ENCODE assay signal across 14 mouse cellular contexts in the genomic region with DNA sequence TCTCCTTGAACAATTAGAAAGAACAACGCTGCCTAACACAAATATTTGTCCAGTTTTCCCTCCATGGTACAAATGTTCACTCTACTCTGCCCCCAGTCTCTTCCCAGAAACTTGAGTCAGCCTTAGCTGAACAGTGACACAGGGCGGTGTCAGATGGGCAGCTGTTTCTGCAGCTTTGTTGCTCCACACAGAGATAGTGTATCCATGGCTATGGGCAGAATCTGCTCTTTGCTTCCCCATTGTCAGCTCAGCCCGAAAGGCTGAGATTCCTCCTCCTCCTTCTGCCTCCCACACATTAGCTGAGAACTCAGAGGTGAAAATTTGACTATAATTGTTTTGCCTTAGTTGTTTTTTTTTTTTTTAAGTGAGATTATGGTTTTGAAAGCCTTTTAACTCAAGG.
"Had no signal": no experiment of that assay in that cellular context is flagged by ENCODE, and none has a peak within 500 bp of the region (broad histone marks: within the 10 kb centered on the region; RNA-seq: fewer than 3 reads in every experiment).

No protein-coding gene starts in this region.

- ATAC-seq: intestine, postnatal 0 days; lung, postnatal 0 days; midbrain, embryonic 16.5 days had no signal

- H3K4me3 ChIP-seq: limb, embryonic 10.5 days; liver, embryonic 15.5 days; megakaryocyte, embryonic 14.5 days; neural tube, embryonic 13.5 days; stomach, embryonic 15.5 days had no signal

- H3K27ac ChIP-seq: limb, embryonic 10.5 days; liver, embryonic 15.5 days; macrophage; neural tube, embryonic 13.5 days; stomach, embryonic 15.5 days had no signal

- DNase-seq: kidney, adult 8-10 months; kidney, postnatal 10 days; lung, adult 2 months; right cerebral cortex, postnatal 14 days; thymus, postnatal 36 days had no signal
